Mouse (Mus musculus): ENCODE data around the gene Ccdc84. TPM values are rescaled to one million over a fixed set of nuclear protein-coding genes. Genes with fewer than 3 reads are reported as not detected.
"Not testable (repeated sequence)": the region's sequence is repeated elsewhere in the genome, so short reads cannot be mapped to it uniquely, and the experiment has no call there.

Ccdc84 gene
- polyA plus RNA-seq, 1 experiment = 46.7 TPM

DNA sequence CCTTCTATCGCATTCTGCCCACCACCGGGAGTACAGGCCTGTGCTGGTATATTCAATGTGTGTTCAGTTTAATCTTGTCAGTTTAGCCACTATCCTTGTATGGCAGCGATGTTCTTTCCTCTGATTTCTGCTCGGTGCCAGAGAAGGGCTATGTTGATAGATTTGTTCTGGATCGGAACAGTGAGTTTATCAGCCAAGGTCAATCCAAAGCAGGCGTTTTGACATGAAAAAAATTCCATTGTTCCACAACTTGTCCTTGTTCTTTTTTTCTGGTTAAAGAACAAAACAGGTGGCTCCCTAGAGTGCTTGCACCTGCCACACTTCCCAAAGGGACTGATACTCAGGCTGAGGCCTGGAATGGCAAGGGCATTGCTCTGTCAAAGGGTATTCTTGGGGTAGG lies 42.2 kb downstream of the Ccdc84 start:
- Histone ChIP-seq H3K4me1 (ENCODE audit: control insufficient read depth, insufficient read depth, low read length) (peaks cover 4% of the 10 kb centered on the region; the same call in 1 of the 2 replicates), H3K4me3 (ENCODE audit: insufficient read depth, low read length) (no peak overlapping the region), H3K27ac (ENCODE audit: insufficient read depth, low read length) (no peak overlapping the region)
- TF ChIP-seq POLR2A (IDR thresholded peaks at IDR 0.05; ENCODE audit: extremely low read depth, insufficient read depth, low read length) = no peak
- no peak for TF ChIP-seq CTCF (IDR thresholded peaks at IDR 0.05; ENCODE audit: extremely low read depth, insufficient read depth, low read length)

DNA sequence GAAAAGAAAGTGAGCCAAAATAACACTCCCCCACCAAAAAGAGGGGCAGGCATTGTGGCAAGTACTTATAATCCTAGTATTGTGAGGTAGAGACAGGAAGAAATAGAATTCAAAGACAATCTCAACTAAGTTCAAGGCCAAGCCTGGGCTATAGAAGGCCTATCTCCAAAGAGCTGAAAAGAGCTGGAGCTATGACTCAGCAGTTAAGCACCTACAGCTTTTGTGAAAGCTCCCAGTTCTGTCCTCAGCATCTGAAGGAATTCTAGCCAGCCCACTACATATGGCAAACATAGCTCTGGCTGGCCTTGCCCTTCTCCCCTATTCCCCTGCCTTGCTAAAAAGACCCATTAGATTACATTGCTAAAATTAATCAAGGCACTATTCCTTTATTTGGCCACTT lies 45.0 kb downstream of the Ccdc84 start:
- Histone ChIP-seq H3K4me3 (ENCODE audit: insufficient read depth, low read length) (no peak overlapping the region), H3K4me1 (ENCODE audit: control insufficient read depth, insufficient read depth, low read length) (no peaks in the 10 kb centered on the region), H3K27ac (ENCODE audit: insufficient read depth, low read length) (no peak overlapping the region)
- TF ChIP-seq CTCF (IDR thresholded peaks at IDR 0.05; ENCODE audit: extremely low read depth, insufficient read depth, low read length) (no peak), POLR2A (IDR thresholded peaks at IDR 0.05; ENCODE audit: extremely low read depth, insufficient read depth, low read length) (no peak)

- TF ChIP-seq CTCF (IDR thresholded peaks at IDR 0.05; ENCODE audit: extremely low read depth, insufficient read depth, low read length) (0 out of 2 replicates have a peak, but pooled peaks have one; percentile 16), POLR2A (IDR thresholded peaks at IDR 0.05; ENCODE audit: extremely low read depth, insufficient read depth, low read length) (no peak)
- Histone ChIP-seq H3K4me3 (ENCODE audit: insufficient read depth, low read length) (no peak overlapping the region), H3K4me1 (ENCODE audit: control insufficient read depth, insufficient read depth, low read length) (peaks cover 2% of the 10 kb centered on the region; the same call in 1 of the 2 replicates), H3K27ac (ENCODE audit: insufficient read depth, low read length) (no peak overlapping the region)
Measured at GRCm38 (mm10) chr9:44364480-44364879, 53.9 kb downstream of the Ccdc84 start.

- not testable (repeated sequence) for H3K4me1 ChIP-seq (ENCODE audit: control insufficient read depth, insufficient read depth, low read length); H3K27ac ChIP-seq (ENCODE audit: insufficient read depth, low read length)
- H3K4me3 ChIP-seq (ENCODE audit: insufficient read depth, low read length) = peak overlapping the region; percentile 80
Measured at GRCm38 (mm10) chr9:44361931-44362330, 56.4 kb downstream of the Ccdc84 start.

GRCm38 (mm10) chr9:44361190-44361917 lies 57.0 kb downstream of the Ccdc84 start, which contains the start of gene Vps11:
Vps11 (minus strand) TSS chr9:44361670.
- Histone ChIP-seq H3K27ac (ENCODE audit: insufficient read depth, low read length) (0 out of 2 replicates have a peak within 1 kb of the TSS, but pooled peaks have one; percentile 32), H3K4me3 (ENCODE audit: insufficient read depth, low read length) (peak within 1 kb of the TSS; percentile 80), H3K4me1 (ENCODE audit: control insufficient read depth, insufficient read depth, low read length) (peaks cover 2% of the 10 kb centered on the region; the same call in 1 of the 2 replicates)
- TF ChIP-seq POLR2A (IDR thresholded peaks at IDR 0.05; ENCODE audit: extremely low read depth, insufficient read depth, low read length) (peak; percentile 97), CTCF (IDR thresholded peaks at IDR 0.05; ENCODE audit: extremely low read depth, insufficient read depth, low read length) (no peak)

Other genes with a start within 250 kb of the Ccdc84 start
- gene Cbl, start 184.5 kb downstream of the Ccdc84 start, polyA plus RNA-seq (2012; rRNA removed) = 18.2 and 22.8 TPM in 2 replicates
- 1.8 and 4.9 TPM in 2 replicates for gene Ccdc153, start 177.9 kb downstream of the Ccdc84 start, polyA plus RNA-seq (2012; rRNA removed)
- gene Pdzd3, start 167.1 kb downstream of the Ccdc84 start, polyA plus RNA-seq (2012; rRNA removed) = 0.40 and 0.71 TPM in 2 replicates
- 7.0 and 8.0 TPM in 2 replicates for gene Nlrx1, start 150.0 kb downstream of the Ccdc84 start, polyA plus RNA-seq (2012; rRNA removed)
- 86.3 and 91.1 TPM in 2 replicates for gene Abcg4, start 130.0 kb downstream of the Ccdc84 start, polyA plus RNA-seq (2012; rRNA removed)
- 27.6 and 33.6 TPM in 2 replicates for gene Hinfp, start 112.9 kb downstream of the Ccdc84 start, polyA plus RNA-seq (2012; rRNA removed)
- 203 and 213 TPM in 2 replicates for gene C2cd2l, start 98.3 kb downstream of the Ccdc84 start, polyA plus RNA-seq (2012; rRNA removed)
- 18.0 and 19.3 TPM in 2 replicates for gene Dpagt1, start 92.5 kb downstream of the Ccdc84 start, polyA plus RNA-seq (2012; rRNA removed)
- gene H2afx, start 83.9 kb downstream of the Ccdc84 start, polyA plus RNA-seq (2012; rRNA removed) = 64.8 and 68.3 TPM in 2 replicates
- 30.5 and 31.2 TPM in 2 replicates for gene Hmbs, start 74.3 kb downstream of the Ccdc84 start, polyA plus RNA-seq (2012; rRNA removed)
- 42.2 and 43.2 TPM in 2 replicates for gene Vps11, start 56.9 kb downstream of the Ccdc84 start, polyA plus RNA-seq (2012; rRNA removed)
- 55.4 and 56.7 TPM in 2 replicates for gene Hyou1, start 39.1 kb downstream of the Ccdc84 start, polyA plus RNA-seq (2012; rRNA removed)
- gene Slc37a4, start 21.7 kb downstream of the Ccdc84 start, polyA plus RNA-seq (2012; rRNA removed) = 49.9 and 58.8 TPM in 2 replicates
- 559 and 574 TPM in 2 replicates for gene Rps25, start 11.4 kb downstream of the Ccdc84 start, polyA plus RNA-seq (2012; rRNA removed)
- 83.8 and 88.1 TPM in 2 replicates for gene Trappc4, start 11.0 kb downstream of the Ccdc84 start, polyA plus RNA-seq (2012; rRNA removed)
- 0.04 TPM in 1 of 2 replicates, not detected in the other for gene Foxr1, start 22.6 kb upstream of the Ccdc84 start, polyA plus RNA-seq (2012; rRNA removed)
- gene Upk2, start 36.4 kb upstream of the Ccdc84 start, polyA plus RNA-seq (2012; rRNA removed) = 0.11 TPM in 1 of 2 replicates, not detected in the other
- 13.8 and 14.6 TPM in 2 replicates for gene Bcl9l, start 64.3 kb upstream of the Ccdc84 start, polyA plus RNA-seq (2012; rRNA removed)
- 0.06 TPM in 1 of 2 replicates, not detected in the other for gene Cxcr5, start 143.3 kb upstream of the Ccdc84 start, polyA plus RNA-seq (2012; rRNA removed)
- 35.0 and 35.1 TPM in 2 replicates for gene Ddx6, start 186.3 kb upstream of the Ccdc84 start, polyA plus RNA-seq (2012; rRNA removed)